Mouse (Mus musculus): ENCODE results near the gene Phc3.

DNA sequence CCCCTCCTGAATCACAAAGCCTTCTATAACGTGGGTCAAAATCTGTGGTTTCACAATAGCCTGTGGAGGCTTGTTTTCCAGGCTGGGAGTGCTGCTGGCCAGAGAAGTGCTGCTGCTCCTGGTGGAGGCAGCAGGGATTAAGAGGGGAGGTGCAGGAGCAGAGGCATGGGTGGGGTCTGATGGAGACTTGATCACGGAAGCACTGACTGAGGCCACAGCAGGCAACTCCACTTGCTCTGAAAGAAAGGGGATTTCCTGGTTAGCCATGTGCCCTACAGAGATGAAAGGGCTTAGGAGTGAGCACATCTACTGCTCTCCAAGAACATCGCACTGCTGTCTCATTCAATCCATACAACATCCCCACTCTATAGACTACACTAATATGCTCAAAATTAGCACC lies 39.4 kb downstream of the Phc3 start:
- no peak for TF ChIP-seq MAX (IDR thresholded peaks at IDR 0.05; ENCODE audit: low read depth)
- TF ChIP-seq POLR2A (IDR thresholded peaks at IDR 0.05; ENCODE audit: insufficient read length, low read depth) = no peak
- TF ChIP-seq E2F4 (IDR thresholded peaks at IDR 0.05; ENCODE audit: insufficient read depth) = no peak
- TF ChIP-seq MYOG (IDR thresholded peaks at IDR 0.05; ENCODE audit: control insufficient read depth in 1 of 3, insufficient read depth in 1 of 3, insufficient read length in 2 of 3, low read depth in 2 of 3) = no peak
- TF ChIP-seq USF1 (IDR thresholded peaks at IDR 0.05; ENCODE audit: low read depth) = no peak
- TF ChIP-seq CEBPB (IDR thresholded peaks at IDR 0.05; ENCODE audit: insufficient read depth, poor library complexity, severe bottlenecking) = no peak
- no peak for TF ChIP-seq TCF12 (IDR thresholded peaks at IDR 0.05; ENCODE audit: insufficient read depth, poor library complexity, severe bottlenecking)
- no peak for TF ChIP-seq MYOD1 (IDR thresholded peaks at IDR 0.05; ENCODE audit: control insufficient read depth in 1 of 3, insufficient read length in 2 of 3, low read depth in 2 of 3)
- TF ChIP-seq POLR2AphosphoS2 (IDR thresholded peaks at IDR 0.05; ENCODE audit: insufficient read length, low read depth) = no peak

All from myocyte (in vitro differentiated cells).